In genomic region chr5:124387932-124388331, GRCm38 (mm10) we compare ENCODE assay signal across 10 mouse cellular contexts. TPM values are rescaled to one million over a fixed set of nuclear protein-coding genes. Genes with fewer than 3 reads are reported as not detected.
DNase-seq lines count a peak whose midpoint lies in the region; ATAC-seq and TF ChIP-seq lines count a peak whose summit lies in the region.
"Had no signal": no experiment of that assay in that cellular context is flagged by ENCODE, and none has a peak within 500 bp of the region (broad histone marks: within the 10 kb centered on the region; RNA-seq: fewer than 3 reads in every experiment).

No protein-coding gene starts in this region.

- H3K9ac ChIP-seq in liver, postnatal 0 days (replicated peaks) = no peak overlapping the region
- H3K9ac ChIP-seq in embryonic facial prominence, embryonic 14.5 days (ENCODE audit: low read depth, low read length) = no peak overlapping the region
- H3K9ac ChIP-seq: forebrain, embryonic 12.5 days; midbrain, embryonic 13.5 days had no signal

- H3K9me3 ChIP-seq in liver, postnatal 0 days (ENCODE audit: low read length) = no peaks in the 10 kb centered on the region
- no peaks in the 10 kb centered on the region for H3K9me3 ChIP-seq in embryonic facial prominence, embryonic 14.5 days (ENCODE audit: control insufficient read depth, low read length)
- H3K9me3 ChIP-seq: forebrain, embryonic 12.5 days; midbrain, embryonic 13.5 days had no signal

- DNase-seq in cerebellum, postnatal 14 days = peak; percentile 8 to 12
- DNase-seq in cerebellum, adult 9-10 months = no peak
- DNase-seq in liver, postnatal 0 days = no peak
- no peak for DNase-seq in liver
- peak; percentile 17 for DNase-seq in embryonic facial prominence, embryonic 14.5 days (ENCODE audit: low spot score)
- peak; percentile 63 for DNase-seq in splenic B cell, adult 2 months (ENCODE audit: low read depth, low spot score)
- DNase-seq in kidney, adult 8-10 months = no peak
- DNase-seq in kidney, postnatal 14 days = no peak

- H3K36me3 ChIP-seq in liver, postnatal 0 days (replicated peaks; ENCODE audit: insufficient read depth, low read length) = peaks cover 74% of the 10 kb centered on the region
- H3K36me3 ChIP-seq in embryonic facial prominence, embryonic 14.5 days (ENCODE audit: control insufficient read depth, insufficient read depth, low read length) = peaks cover 91% of the 10 kb centered on the region
- H3K36me3 ChIP-seq in splenic B cell, adult 2 months (ENCODE audit: control insufficient read depth, insufficient read depth, low read length, poor library complexity, severe bottlenecking) = peaks cover 10% of the 10 kb centered on the region

- no peaks in the 10 kb centered on the region for H3K4me1 ChIP-seq in liver, postnatal 0 days (ENCODE audit: insufficient read depth)
- H3K4me1 ChIP-seq in embryonic facial prominence, embryonic 14.5 days (ENCODE audit: control insufficient read depth, insufficient read depth, low read length) = no peaks in the 10 kb centered on the region
- H3K4me1 ChIP-seq: forebrain, embryonic 12.5 days; midbrain, embryonic 13.5 days had no signal

- no peak for TF ChIP-seq EP300 in liver, postnatal 0 days (IDR thresholded peaks at IDR 0.05; ENCODE audit: low read depth)

- 69% methylated on average over 5 of the region's 5 CpGs for WGBS in liver, postnatal 0 days (ENCODE audit: insufficient replicate concordance)
- WGBS in embryonic facial prominence, embryonic 14.5 days = 61% methylated on average over 5 of the region's 5 CpGs

- no peak for ATAC-seq in liver, postnatal 0 days
- ATAC-seq in embryonic facial prominence, embryonic 14.5 days (ENCODE audit: low read depth) = no peak
- ATAC-seq: midbrain, embryonic 13.5 days had no signal

- H3K4me2 ChIP-seq in liver, postnatal 0 days (ENCODE audit: low read depth, low read length) = no peak overlapping the region
- no peak overlapping the region for H3K4me2 ChIP-seq in embryonic facial prominence, embryonic 14.5 days (ENCODE audit: low read depth, low read length)
- H3K4me2 ChIP-seq: forebrain, embryonic 12.5 days; midbrain, embryonic 13.5 days had no signal

- no peak overlapping the region for H3K27ac ChIP-seq in liver, postnatal 0 days (ENCODE audit: low read depth)
- H3K27ac ChIP-seq in embryonic facial prominence, embryonic 14.5 days (replicated peaks; ENCODE audit: low read depth, low read length) = no peak overlapping the region
- H3K27ac ChIP-seq: forebrain, embryonic 12.5 days; midbrain, embryonic 13.5 days had no signal

- TF ChIP-seq CTCF in liver, postnatal 0 days (IDR thresholded peaks at IDR 0.05; ENCODE audit: low read depth) = peak; percentile 68

- H3K27me3 ChIP-seq in liver, postnatal 0 days (ENCODE audit: insufficient read depth, low read length) = no peaks in the 10 kb centered on the region
- no peaks in the 10 kb centered on the region for H3K27me3 ChIP-seq in embryonic facial prominence, embryonic 14.5 days (replicated peaks; ENCODE audit: control insufficient read depth, insufficient read depth, low read length)
- H3K27me3 ChIP-seq in splenic B cell, adult 2 months (ENCODE audit: control insufficient read depth, insufficient read depth, low read length, poor library complexity, severe bottlenecking) = no peaks in the 10 kb centered on the region
- H3K27me3 ChIP-seq: forebrain, embryonic 12.5 days; midbrain, embryonic 13.5 days had no signal

- no peak overlapping the region for H3K4me3 ChIP-seq in liver, postnatal 0 days (ENCODE audit: low read depth, low read length)
- no peak overlapping the region for H3K4me3 ChIP-seq in embryonic facial prominence, embryonic 14.5 days (ENCODE audit: low read depth, low read length)
- H3K4me3 ChIP-seq: forebrain, embryonic 12.5 days; midbrain, embryonic 13.5 days had no signal

RNA-seq across cellular contexts. Expression of gene Cdk2ap1, which starts 25.1 kb away (rescaled TPM):
- polyA plus RNA-seq in liver, postnatal 0 days (2015; fragmentation: Nextera tagmentation; extraction: Ambion mirVana) = 31.7 and 44.7 TPM in 2 replicates
- 62.2 and 69.7 TPM in 2 replicates for polyA plus RNA-seq in embryonic facial prominence, embryonic 14.5 days (2014; fragmentation: Nextera tagmentation; extraction: Ambion mirVana)

RNA-seq across cellular contexts. Expression of gene Sbno1, which starts 37.9 kb away (rescaled TPM):
- polyA plus RNA-seq in liver, postnatal 0 days (2015; fragmentation: Nextera tagmentation; extraction: Ambion mirVana) = 30.0 and 30.6 TPM in 2 replicates
- 62.7 and 66.5 TPM in 2 replicates for polyA plus RNA-seq in embryonic facial prominence, embryonic 14.5 days (2014; fragmentation: Nextera tagmentation; extraction: Ambion mirVana)

RNA-seq across cellular contexts. Expression of gene Kmt5a, which starts 51.8 kb away (rescaled TPM):
- polyA plus RNA-seq in liver, postnatal 0 days (2015; fragmentation: Nextera tagmentation; extraction: Ambion mirVana) = 26.7 and 30.6 TPM in 2 replicates
- polyA plus RNA-seq in embryonic facial prominence, embryonic 14.5 days (2014; fragmentation: Nextera tagmentation; extraction: Ambion mirVana) = 50.3 and 57.5 TPM in 2 replicates

Comparison
In these comparisons a context has a peak if more than half of its experiments do, and no peak if none do; other contexts are left out.
1. DNase-seq: peak in cerebellum, postnatal 14 days (2 of 2), embryonic facial prominence, embryonic 14.5 days (single experiment) and splenic B cell, adult 2 months (single experiment); none in cerebellum, adult 9-10 months (single experiment), liver, postnatal 0 days (single experiment), liver (single experiment), kidney, adult 8-10 months (0 of 2) and kidney, postnatal 14 days (single experiment).